Mouse (Mus musculus): ENCODE results near the gene Foxj2. TPM values are rescaled to one million over a fixed set of nuclear protein-coding genes. Genes with fewer than 3 reads are reported as not detected.
A peak's percentile ranks its signal among the peaks of the same experiment; 100 is the strongest.

The Foxj2 gene
- total and polyA plus RNA-seq, 3 experiments: 1.9 to 5.4 (median 2.5) TPM

DNA sequence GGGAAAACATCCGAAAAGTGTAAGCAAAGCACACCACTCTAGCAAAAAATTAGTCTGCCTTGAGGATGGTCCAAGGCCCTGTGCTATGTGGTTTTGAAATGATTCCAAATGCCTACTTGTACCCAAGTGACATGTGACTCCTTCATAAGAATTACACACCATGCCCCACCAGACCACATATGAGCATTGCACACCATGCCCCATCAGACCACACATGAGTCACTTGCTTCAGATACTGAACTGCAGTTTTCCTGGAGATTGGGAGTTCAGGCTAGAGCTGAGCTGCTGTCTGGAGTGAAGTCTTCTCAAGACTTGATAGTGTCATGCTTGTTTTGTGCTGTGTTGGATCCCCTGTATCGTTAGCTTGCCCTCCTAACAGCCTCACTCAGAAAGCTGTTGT is 69.9 kb downstream of the Foxj2 start:
- no peak overlapping the region; the same call in 1 of the 2 replicates for H3K27ac ChIP-seq (ENCODE audit: insufficient read depth, low read depth)
- H3K36me3 ChIP-seq (replicated peaks in 1 of 2; ENCODE audit: control insufficient read depth in 1 of 2, insufficient read depth in 1 of 2, low read length in 1 of 2): peaks cover 55 to 79% of the 10 kb centered on the region in 2 experiments
- DNase-seq (ENCODE audit: extremely low read depth): no peak
- no peaks in the 10 kb centered on the region for H3K27me3 ChIP-seq (replicated peaks)
- peaks cover 13% of the 10 kb centered on the region for H3K9me3 ChIP-seq (replicated peaks; ENCODE audit: low read length)
- no peak overlapping the region for H3K9ac ChIP-seq (ENCODE audit: insufficient read depth, low read depth)
- H3K4me3 ChIP-seq (replicated peaks in 1 of 3; ENCODE audit: low read depth in 2 of 3, low read length in 2 of 3, poor library complexity in 1 of 3): no peak overlapping the region
- no peaks in the 10 kb centered on the region for H3K4me1 ChIP-seq (ENCODE audit: control insufficient read depth in 1 of 2, insufficient read depth in 2 of 2)
- H3K4me2 ChIP-seq (ENCODE audit: insufficient read depth, low read depth, poor library complexity, severe bottlenecking): no peak overlapping the region
- TF ChIP-seq IRF4 (IDR thresholded peaks at IDR 0.05; ENCODE audit: low read depth, low read length) (no peak), EP300 (IDR thresholded peaks at IDR 0.05; ENCODE audit: low read length) (no peak), CHD1 (IDR thresholded peaks at IDR 0.05; ENCODE audit: low read depth, low read length) (no peak), POLR2AphosphoS2 (IDR thresholded peaks at IDR 0.05; ENCODE audit: low read depth, low read length) (peak; percentile 51; the same call in 1 of the 2 replicates)
- H3K79me2 ChIP-seq (replicated peaks; ENCODE audit: control insufficient read depth, extremely low read depth, insufficient read depth, poor library complexity, severe bottlenecking): no peaks in the 10 kb centered on the region
- in situ Hi-C loops (cut with MboI; ENCODE audit: low pct_ligation_motif_present, low pct_unique_long_range_greater_than_20kb, low sequenced_read_pairs) (no loop called here), dilution Hi-C loops (cut with MboI; ENCODE audit: extremely low pct_ligation_motif_present, extremely low pct_unique_long_range_greater_than_20kb, low sequenced_read_pairs) (no loop called here)

DNA sequence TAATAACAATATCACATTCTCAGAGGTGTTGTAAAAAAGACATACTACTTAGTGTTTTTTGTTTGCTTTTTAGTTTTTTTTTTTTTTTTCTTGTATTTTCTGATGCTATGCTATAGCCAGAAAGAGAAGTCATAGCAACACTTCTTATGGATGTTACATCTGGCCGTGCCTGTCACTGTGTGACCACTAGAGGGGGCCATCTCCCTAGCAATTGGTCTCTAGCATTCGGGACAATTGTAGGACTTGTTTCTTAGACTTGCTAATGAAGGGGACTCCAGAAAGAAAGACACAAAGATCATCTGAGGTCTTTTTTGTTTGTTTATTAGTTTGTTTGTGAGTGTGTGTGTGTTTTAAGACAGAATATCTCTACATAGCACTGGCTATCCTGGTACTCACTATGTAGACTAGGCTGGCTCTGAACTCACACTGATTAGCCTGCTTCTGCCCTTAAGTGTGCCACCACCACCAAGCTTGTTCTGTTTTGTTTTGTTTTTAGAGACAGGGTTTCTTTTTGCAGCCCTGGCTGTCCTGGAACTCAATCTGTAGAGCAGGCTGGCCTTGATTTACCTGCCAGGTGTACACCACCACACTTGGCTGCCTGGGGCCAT is 72.8 kb downstream of the Foxj2 start:
- H3K4me1 ChIP-seq (ENCODE audit: control insufficient read depth in 1 of 2, insufficient read depth in 2 of 2): no peaks in the 10 kb centered on the region
- TF ChIP-seq SIN3A (IDR thresholded peaks at IDR 0.05; ENCODE audit: low read length) (peak; percentile 44; the same call in 1 of the 2 replicates), CHD1 (IDR thresholded peaks at IDR 0.05; ENCODE audit: low read depth, low read length) (no peak), RAD21 (IDR thresholded peaks at IDR 0.05; ENCODE audit: low read depth, low read length) (peak; percentile 100), CTCF (conservative IDR thresholded peaks at IDR 0.05 in 1 of 2, IDR thresholded peaks at IDR 0.05 in 1 of 2; ENCODE audit: low read depth in 2 of 2, low read length in 2 of 2) (peak; percentile 89 to 95), MAFK (IDR thresholded peaks at IDR 0.05; ENCODE audit: insufficient replicate concordance, low read length) (no peak), ZC3H11A (IDR thresholded peaks at IDR 0.05; ENCODE audit: low read depth, low read length) (peak; percentile 57), POLR2A (IDR thresholded peaks at IDR 0.05; ENCODE audit: low read depth, low read length) (no peak), NELFE (IDR thresholded peaks at IDR 0.05; ENCODE audit: low read depth, low read length) (peak; percentile 40; the same call in 1 of the 2 replicates), SMC3 (IDR thresholded peaks at IDR 0.05; ENCODE audit: low read depth, low read length) (peak; percentile 93), GABPA (IDR thresholded peaks at IDR 0.05; ENCODE audit: insufficient replicate concordance, low read depth, low read length) (no peak)
- H3K79me2 ChIP-seq (replicated peaks; ENCODE audit: control insufficient read depth, extremely low read depth, insufficient read depth, poor library complexity, severe bottlenecking): no peaks in the 10 kb centered on the region
- H3K27ac ChIP-seq (ENCODE audit: insufficient read depth, low read depth): no peak overlapping the region
- dilution Hi-C loops (cut with MboI; ENCODE audit: extremely low pct_ligation_motif_present, extremely low pct_unique_long_range_greater_than_20kb, low sequenced_read_pairs): no loop called here
- H3K4me2 ChIP-seq (ENCODE audit: insufficient read depth, low read depth, poor library complexity, severe bottlenecking): no peak overlapping the region
- no peak overlapping the region for H3K9ac ChIP-seq (ENCODE audit: insufficient read depth, low read depth)
- in situ Hi-C loops (cut with MboI; ENCODE audit: low pct_ligation_motif_present, low pct_unique_long_range_greater_than_20kb, low sequenced_read_pairs): loop anchor here (10.0 kb wide), 3 partner anchors 112 to 362 kb away; no protein-coding TSS in a partner anchor
- peaks cover 7% of the 10 kb centered on the region for H3K9me3 ChIP-seq (replicated peaks; ENCODE audit: low read length)
- peak; percentile 80 for DNase-seq (ENCODE audit: extremely low read depth)
- no peak overlapping the region for H3K4me3 ChIP-seq (replicated peaks in 1 of 3; ENCODE audit: low read depth in 2 of 3, low read length in 2 of 3, poor library complexity in 1 of 3)
- peaks cover 46 to 74% of the 10 kb centered on the region in 2 experiments for H3K36me3 ChIP-seq (replicated peaks in 1 of 2; ENCODE audit: control insufficient read depth in 1 of 2, insufficient read depth in 1 of 2, low read length in 1 of 2)
- no peaks in the 10 kb centered on the region for H3K27me3 ChIP-seq (replicated peaks)

Other genes with a start within 250 kb of the Foxj2 start
- gene Apobec1, start 217.5 kb upstream of the Foxj2 start, total RNA-seq (2012; rRNA removed): 32.2 and 39.6 TPM in 2 replicates
- gene Apobec1, start 217.5 kb upstream of the Foxj2 start, total RNA-seq (2014; rRNA removed): 42.6 and 46.2 TPM in 2 replicates
- gene Apobec1, start 217.5 kb upstream of the Foxj2 start, polyA plus RNA-seq (2012; ENCODE audit: insufficient read length, low read depth): 34.4 and 41.9 TPM in 2 replicates
- gene Gdf3, start 209.8 kb upstream of the Foxj2 start, total RNA-seq (2012; rRNA removed): not detected in 2 replicates
- gene Gdf3, start 209.8 kb upstream of the Foxj2 start, total RNA-seq (2014; rRNA removed): not detected in 2 replicates
- not detected in 2 replicates for gene Gdf3, start 209.8 kb upstream of the Foxj2 start, polyA plus RNA-seq (2012; ENCODE audit: insufficient read length, low read depth)
- gene Dppa3, start 193.5 kb upstream of the Foxj2 start, total RNA-seq (2012; rRNA removed): not detected in 2 replicates
- gene Dppa3, start 193.5 kb upstream of the Foxj2 start, total RNA-seq (2014; rRNA removed): not detected in 2 replicates
- gene Dppa3, start 193.5 kb upstream of the Foxj2 start, polyA plus RNA-seq (2012; ENCODE audit: insufficient read length, low read depth): not detected in 2 replicates
- gene Nanog, start 112.4 kb upstream of the Foxj2 start, total RNA-seq (2012; rRNA removed): not detected in 2 replicates
- not detected in 2 replicates for gene Nanog, start 112.4 kb upstream of the Foxj2 start, total RNA-seq (2014; rRNA removed)
- gene Nanog, start 112.4 kb upstream of the Foxj2 start, polyA plus RNA-seq (2012; ENCODE audit: insufficient read length, low read depth): 0.12 and 0.27 TPM in 2 replicates
- 27.8 and 38.3 TPM in 2 replicates for gene Slc2a3, start 18.3 kb upstream of the Foxj2 start, total RNA-seq (2012; rRNA removed)
- gene Slc2a3, start 18.3 kb upstream of the Foxj2 start, total RNA-seq (2014; rRNA removed): 29.7 and 32.4 TPM in 2 replicates
- gene Slc2a3, start 18.3 kb upstream of the Foxj2 start, polyA plus RNA-seq (2012; ENCODE audit: insufficient read length, low read depth): 23.7 and 28.8 TPM in 2 replicates
- 0.89 and 1.1 TPM in 2 replicates for gene C3ar1, start 36.2 kb downstream of the Foxj2 start, total RNA-seq (2012; rRNA removed)
- gene C3ar1, start 36.2 kb downstream of the Foxj2 start, total RNA-seq (2014; rRNA removed): 1.4 and 1.6 TPM in 2 replicates
- gene C3ar1, start 36.2 kb downstream of the Foxj2 start, polyA plus RNA-seq (2012; ENCODE audit: insufficient read length, low read depth): 4.7 TPM in 2 replicates
- 12.7 and 12.9 TPM in 2 replicates for gene Necap1, start 54.6 kb downstream of the Foxj2 start, total RNA-seq (2012; rRNA removed)
- gene Necap1, start 54.6 kb downstream of the Foxj2 start, total RNA-seq (2014; rRNA removed): 29.5 and 30.6 TPM in 2 replicates
- 26.9 and 29.2 TPM in 2 replicates for gene Necap1, start 54.6 kb downstream of the Foxj2 start, polyA plus RNA-seq (2012; ENCODE audit: insufficient read length, low read depth)
- 0.08 TPM in 1 of 2 replicates, not detected in the other for gene Clec4a1, start 101.9 kb downstream of the Foxj2 start, total RNA-seq (2012; rRNA removed)
- gene Clec4a1, start 101.9 kb downstream of the Foxj2 start, total RNA-seq (2014; rRNA removed): not detected in 2 replicates
- 0.30 and 0.31 TPM in 2 replicates for gene Clec4a1, start 101.9 kb downstream of the Foxj2 start, polyA plus RNA-seq (2012; ENCODE audit: insufficient read length, low read depth)
- gene Clec4a3, start 132.6 kb downstream of the Foxj2 start, total RNA-seq (2012; rRNA removed): not detected in 2 replicates
- not detected in 2 replicates for gene Clec4a3, start 132.6 kb downstream of the Foxj2 start, total RNA-seq (2014; rRNA removed)
- gene Clec4a3, start 132.6 kb downstream of the Foxj2 start, polyA plus RNA-seq (2012; ENCODE audit: insufficient read length, low read depth): not detected in 2 replicates
- not detected in 2 replicates for gene Clec4a4, start 170.5 kb downstream of the Foxj2 start, total RNA-seq (2012; rRNA removed)
- gene Clec4a4, start 170.5 kb downstream of the Foxj2 start, total RNA-seq (2014; rRNA removed): not detected in 2 replicates
- gene Clec4a4, start 170.5 kb downstream of the Foxj2 start, polyA plus RNA-seq (2012; ENCODE audit: insufficient read length, low read depth): not detected in 2 replicates
- gene Clec4b1, start 230.0 kb downstream of the Foxj2 start, total RNA-seq (2012; rRNA removed): not detected in 2 replicates
- not detected in 2 replicates for gene Clec4b1, start 230.0 kb downstream of the Foxj2 start, total RNA-seq (2014; rRNA removed)
- not detected in 2 replicates for gene Clec4b1, start 230.0 kb downstream of the Foxj2 start, polyA plus RNA-seq (2012; ENCODE audit: insufficient read length, low read depth)